Mouse (Mus musculus) layer of hippocampus, postnatal 10 days (tissue): Measurements from ENCODE around the gene Vamp9. TPM values are rescaled to one million over a fixed set of nuclear protein-coding genes. Genes with fewer than 3 reads are reported as not detected.

Source experiments
- total RNA-seq, 2 experiments: library from RNA; stranded (reverse); gene quantifications; 2 replicates each; pipeline ENCODE4 v1.2.3; 2021

Gene Vamp9
- total RNA-seq, 2 experiments from 2014 or later: 0.54 to 0.78 TPM

Other genes with a start within 250 kb of the Vamp9 start
- 10 to 100 TPM; 26.5 to 32.1 TPM for gene Rasgef1b, start 177.2 kb upstream of the Vamp9 start, total RNA-seq
- gene Hnrnpd, start 72.7 kb downstream of the Vamp9 start, total RNA-seq: 100 to 1,000 TPM; 279 to 297 TPM
- 1 to 10 TPM; 2.0 to 2.3 TPM for gene 4930524J08Rik, start 72.8 kb downstream of the Vamp9 start, total RNA-seq
- gene Hnrnpdl, start 133.4 kb downstream of the Vamp9 start, total RNA-seq: 100 to 1,000 TPM; 200 to 236 TPM
- 10 to 100 TPM; 54.4 to 58.7 TPM for gene Enoph1, start 133.7 kb downstream of the Vamp9 start, total RNA-seq